Mouse (Mus musculus) limb, embryonic 11.5 days (tissue): Measurements from ENCODE around the gene Fcgr1. TPM values are rescaled to one million over a fixed set of nuclear protein-coding genes. Genes with fewer than 3 reads are reported as not detected.
"Not testable (repeated sequence)": the region's sequence is repeated elsewhere in the genome, so short reads cannot be mapped to it uniquely, and the experiment has no call there.

Source experiments
- ATAC-seq: fragments of 200-750 bp; cut with Nextera tagmentation; 2 replicates; pipeline ENCODE4 v1.8.0; 2017; ENCODE audit warnings: low read depth; ENCODE audit not compliant: insufficient number of reproducible peaks, low FRiP score, low TSS enrichment
- DNase-seq: peaks from one replicate; pipeline ENCODE4 v3.0.0-alpha.2; 2015; ENCODE audit warnings: low spot score
- H3K27ac ChIP-seq: fragments of 300-500 bp; sonication (generic); replicated peaks from 2 replicates; pipeline ENCODE4 v1.5.1; 2014; ENCODE audit warnings: low read depth, mild to moderate bottlenecking, low read length
- H3K27me3 ChIP-seq: fragments of 300-500 bp; sonication (generic); 2 replicates; pipeline ENCODE4 v1.6.1; 2014; ENCODE audit warnings: mild to moderate bottlenecking, low read length, mixed read lengths; ENCODE audit not compliant: control insufficient read depth, insufficient read depth
- H3K36me3 ChIP-seq: fragments of 300-500 bp; sonication (generic); 2 replicates; pipeline ENCODE4 v1.6.1; 2014; ENCODE audit warnings: mild to moderate bottlenecking, low read length, moderate library complexity, mixed read lengths; ENCODE audit not compliant: control insufficient read depth, insufficient read depth
- H3K4me1 ChIP-seq: fragments of 300-500 bp; sonication (generic); 2 replicates; pipeline ENCODE4 v1.6.1; 2014; ENCODE audit warnings: low read length, mixed read lengths; ENCODE audit not compliant: control insufficient read depth, insufficient read depth
- H3K4me2 ChIP-seq: fragments of 300-500 bp; sonication (generic); 2 replicates; pipeline ENCODE4 v1.6.1; 2014; ENCODE audit warnings: low read depth, mild to moderate bottlenecking, moderate library complexity; ENCODE audit not compliant: severe bottlenecking
- H3K4me3 ChIP-seq: fragments of 300-500 bp; sonication (generic); 2 replicates; pipeline ENCODE4 v1.5.1; 2014; ENCODE audit warnings: low read depth, low read length
- H3K9ac ChIP-seq: fragments of 300-500 bp; sonication (generic); 2 replicates; pipeline ENCODE4 v1.6.1; 2014; ENCODE audit warnings: mild to moderate bottlenecking, low read length
- H3K9me3 ChIP-seq: fragments of 300-500 bp; sonication (generic); 2 replicates; pipeline ENCODE4 v1.6.1; 2016; ENCODE audit warnings: low read length; ENCODE audit not compliant: control insufficient read depth
- WGBS: fragments of 180-500 bp; shearing (Covaris S2); extraction: QIAGEN DNeasy Blood & Tissue Kit; methylation state at CpG from one replicate; pipeline ENCODE4 v1.1.7; 2014; 5-methylcytosine and 5-hydroxymethylcytosine counted together
- polyA plus RNA-seq: library from polyadenylated mRNA; unstranded; fragments of >200 nt; fragmentation: Nextera tagmentation; extraction: Ambion mirVana; gene quantifications from 2 replicates; pipeline ENCODE4 v1.2.1, GENCODE M21; 2014

Fcgr1 gene
- polyA plus RNA-seq, 1 experiment from 2014 or later, result 0.67 TPM

DNA sequence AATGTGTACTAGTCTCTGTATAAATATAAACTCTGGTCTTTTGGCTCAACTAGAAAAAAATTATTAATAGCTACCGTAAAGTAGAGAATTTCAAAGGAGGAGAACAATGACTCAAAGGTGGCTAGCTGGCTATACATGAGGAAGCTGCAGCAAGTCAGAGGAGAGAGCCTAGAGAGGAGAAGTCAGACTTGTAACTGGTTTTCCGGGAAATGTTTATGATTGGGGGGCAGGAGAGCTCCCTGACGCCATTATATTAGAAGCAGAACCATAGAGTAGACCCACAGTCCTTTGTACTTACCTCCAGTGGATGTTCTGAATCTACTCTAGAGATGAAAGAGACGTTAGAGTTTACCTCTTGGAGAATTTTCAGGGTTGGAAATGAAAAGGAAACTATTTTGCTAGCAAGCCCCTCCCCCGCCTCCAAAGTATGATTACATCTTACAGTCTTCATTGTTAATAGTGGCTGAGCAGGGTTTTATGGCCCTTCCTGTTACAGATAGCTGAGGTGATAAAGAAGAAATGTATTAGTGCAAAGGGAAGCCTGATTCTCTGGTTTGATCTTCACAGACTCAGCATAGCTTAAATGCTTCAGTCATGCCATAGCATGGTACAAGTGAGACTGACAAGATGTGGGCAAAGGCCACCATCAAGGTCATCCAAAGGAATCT lies 37.7 kb downstream of the Fcgr1 start:
- Histone ChIP-seq H3K4me3 (no peak overlapping the region), H3K27me3 (no peaks in the 10 kb centered on the region), H3K4me2 (no peak overlapping the region), H3K27ac (no peak overlapping the region), H3K9me3 (no peaks in the 10 kb centered on the region), H3K9ac (no peak overlapping the region), H3K4me1 (peaks cover 2% of the 10 kb centered on the region; the same call in 1 of the 2 replicates), H3K36me3 (no peaks in the 10 kb centered on the region)
- DNase-seq (no peak), ATAC-seq (no peak)
- WGBS, result 80% methylated on average over 5 of the region's 5 CpGs

DNA sequence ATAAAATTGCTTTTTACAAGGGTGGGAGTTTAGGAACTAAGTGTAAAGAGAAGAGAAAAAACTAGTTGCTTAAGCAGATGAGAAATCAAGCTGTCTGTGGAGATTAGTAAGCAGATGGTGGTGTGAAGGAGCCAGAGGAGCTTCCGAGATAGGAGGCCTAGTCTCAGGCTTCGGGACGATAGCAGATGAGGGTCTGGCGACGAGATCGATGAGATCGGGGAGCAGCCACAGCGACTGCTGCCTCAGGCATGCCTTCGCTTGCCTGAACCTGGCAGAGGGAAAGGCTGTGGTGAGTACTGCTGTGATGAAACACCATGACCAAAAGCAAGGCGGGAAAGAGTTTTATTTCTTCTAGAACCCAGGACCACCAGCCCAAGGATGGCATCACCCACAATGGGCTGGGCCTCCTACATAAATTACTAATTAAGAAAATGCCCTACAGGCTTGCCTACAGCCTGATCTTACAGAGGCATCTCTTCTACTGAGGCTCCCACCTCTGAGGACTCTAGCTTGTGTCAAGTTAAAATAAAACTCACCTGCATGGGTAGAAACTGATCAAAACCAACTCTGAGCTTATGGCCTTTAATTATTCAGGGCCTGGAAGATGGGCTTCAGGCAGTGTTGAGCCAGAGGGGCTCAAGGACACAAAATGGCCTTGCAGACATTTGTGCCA lies 39.0 kb downstream of the Fcgr1 start:
- ATAC-seq (no peak), DNase-seq (no peak)
- Histone ChIP-seq H3K9me3 (no peaks in the 10 kb centered on the region), H3K27me3 (no peaks in the 10 kb centered on the region), H3K9ac (no peak overlapping the region), H3K4me1 (peaks cover 10% of the 10 kb centered on the region), H3K36me3 (no peaks in the 10 kb centered on the region), H3K27ac (no peak overlapping the region), H3K4me3 (no peak overlapping the region), H3K4me2 (no peak overlapping the region)
- 41% methylated on average over 10 of the region's 10 CpGs for WGBS

DNA sequence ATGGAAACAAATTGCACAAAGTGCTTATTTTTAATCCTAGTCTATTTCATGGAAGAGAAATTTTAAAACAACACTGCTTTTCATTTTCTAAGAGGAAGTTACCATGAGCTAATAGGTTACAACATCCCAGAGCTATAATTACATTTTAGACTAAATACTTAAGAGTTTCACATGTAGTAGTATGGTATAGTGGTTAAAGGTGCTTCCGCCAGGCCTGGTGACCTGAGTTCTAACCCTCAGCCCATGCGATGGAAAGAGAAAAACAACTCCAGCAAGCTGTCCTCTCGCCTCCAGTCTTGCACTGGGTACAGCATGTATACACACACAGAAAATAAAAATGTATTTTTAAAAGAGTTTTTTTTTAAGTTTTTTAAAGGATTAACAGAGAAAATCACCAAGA lies 42.0 kb downstream of the Fcgr1 start:
- Histone ChIP-seq H3K9me3 (no peaks in the 10 kb centered on the region), H3K4me3 (no peak overlapping the region), H3K4me2 (no peak overlapping the region), H3K27ac (no peak overlapping the region), H3K36me3 (no peaks in the 10 kb centered on the region), H3K9ac (no peak overlapping the region), H3K27me3 (no peaks in the 10 kb centered on the region), H3K4me1 (peaks cover 16% of the 10 kb centered on the region)
- DNase-seq (no peak), ATAC-seq (no peak)
- WGBS, result 80% methylated on average over 3 of the region's 3 CpGs

DNA sequence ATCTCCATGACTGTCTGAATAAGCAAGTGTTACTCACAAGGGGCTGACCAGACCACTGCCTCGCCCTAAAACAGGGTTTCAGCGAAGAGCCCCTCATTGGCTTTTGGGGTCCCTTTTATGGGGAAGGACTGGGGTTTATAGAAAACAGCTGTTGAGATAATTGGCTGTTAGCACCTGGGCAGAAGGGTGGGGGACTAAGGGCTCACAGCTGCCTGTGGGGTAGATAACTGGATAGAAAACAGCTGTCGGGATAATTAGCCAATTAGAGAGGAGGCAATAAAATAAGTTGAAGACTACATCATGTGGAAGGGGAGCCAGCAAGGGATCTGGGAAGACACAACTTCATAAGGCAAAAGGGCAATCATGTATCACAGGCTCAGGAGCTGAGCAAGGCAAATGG lies 42.9 kb downstream of the Fcgr1 start:
- no peak overlapping the region for H3K4me3 ChIP-seq
- H3K27me3 ChIP-seq, result no peaks in the 10 kb centered on the region
- H3K4me2 ChIP-seq, result no peak overlapping the region
- no peaks in the 10 kb centered on the region for H3K36me3 ChIP-seq
- no peak overlapping the region for H3K9ac ChIP-seq
- peaks cover 16% of the 10 kb centered on the region for H3K4me1 ChIP-seq
- DNase-seq, result peak; percentile 55
- WGBS, result 17% methylated on average over 3 of the region's 3 CpGs
- no peak overlapping the region for H3K27ac ChIP-seq
- ATAC-seq, result no peak
- no peaks in the 10 kb centered on the region for H3K9me3 ChIP-seq

DNA sequence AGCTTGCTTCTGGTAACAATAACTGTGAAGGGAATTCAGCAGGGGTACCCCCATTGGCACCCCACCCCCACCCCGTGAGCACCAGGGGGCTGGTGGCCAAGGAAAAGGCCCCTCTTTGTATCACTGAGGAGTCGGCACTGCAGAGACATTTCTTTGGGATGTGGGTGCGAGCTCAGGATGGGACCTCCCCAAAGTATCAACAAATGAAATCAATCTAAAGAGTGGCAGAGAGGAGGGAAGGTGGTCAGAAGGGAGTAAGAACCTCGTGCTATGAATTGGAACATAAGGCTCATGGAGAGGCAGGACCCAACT lies 44.8 kb downstream of the Fcgr1 start:
- Histone ChIP-seq H3K9ac (peak overlapping the region; percentile 18; the same call in 1 of the 2 replicates), H3K36me3 (no peaks in the 10 kb centered on the region), H3K4me2 (peak overlapping the region; percentile 40; the same call in 1 of the 2 replicates), H3K27me3 (no peaks in the 10 kb centered on the region), H3K27ac (peak overlapping the region; percentile 10; the same call in 1 of the 2 replicates), H3K4me1 (peaks cover 18% of the 10 kb centered on the region), H3K9me3 (no peaks in the 10 kb centered on the region), H3K4me3 (0 out of 2 replicates have a peak overlapping the region, but pooled peaks have one; percentile 0)
- DNase-seq, result no peak
- WGBS, result 42% methylated on average over 4 of the region's 4 CpGs
- ATAC-seq, result no peak

DNA sequence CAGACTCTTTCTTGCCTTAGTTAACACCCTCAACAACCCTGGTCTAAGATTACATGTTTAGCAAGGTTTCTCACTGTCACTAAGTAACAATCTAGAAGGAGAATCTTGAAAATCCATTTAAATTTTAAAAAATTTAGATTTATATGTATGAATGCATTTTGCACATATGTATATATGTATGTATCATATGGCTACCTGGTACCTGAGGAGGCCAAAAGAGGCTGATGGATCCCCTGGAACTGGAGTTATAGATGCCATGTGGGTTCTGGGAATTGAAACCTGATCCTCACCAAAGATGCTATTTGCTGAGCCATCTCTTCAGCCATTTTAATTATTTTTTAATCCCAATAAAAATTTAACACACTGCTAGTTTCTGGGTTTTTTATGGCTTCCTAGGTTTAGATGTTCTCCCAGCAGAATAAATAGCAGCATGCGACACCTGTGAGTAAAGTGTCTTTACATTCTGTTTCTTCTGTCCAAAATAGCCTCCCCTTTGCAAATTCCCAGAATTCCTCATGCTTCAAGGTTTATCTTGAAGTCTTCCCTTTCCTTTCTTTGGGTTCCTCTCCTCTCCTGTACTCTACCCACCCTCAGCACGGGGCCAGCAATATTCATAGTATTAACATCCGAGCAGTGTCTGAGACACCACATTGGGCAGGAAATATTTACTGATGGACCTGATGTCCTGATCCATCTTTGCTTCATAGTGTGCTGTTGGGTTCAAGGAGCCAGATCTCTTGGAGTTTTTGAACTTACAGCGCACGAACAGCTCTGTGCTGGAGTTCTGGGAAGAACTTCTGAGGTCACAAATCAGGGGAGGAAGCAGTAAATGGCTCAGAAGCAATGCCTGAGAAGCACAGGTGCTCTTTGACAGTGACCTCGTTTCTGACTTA lies 45.4 kb downstream of the Fcgr1 start:
- peak overlapping the region; percentile 10; the same call in 1 of the 2 replicates for H3K27ac ChIP-seq
- no peaks in the 10 kb centered on the region for H3K27me3 ChIP-seq
- ATAC-seq (no peak), DNase-seq (no peak)
- H3K4me1 ChIP-seq, result peaks cover 25% of the 10 kb centered on the region
- 41% methylated on average over 6 of the region's 6 CpGs for WGBS
- H3K4me2 ChIP-seq, result peak overlapping the region; percentile 40; the same call in 1 of the 2 replicates
- H3K36me3 ChIP-seq, result no peaks in the 10 kb centered on the region
- peak overlapping the region; percentile 18; the same call in 1 of the 2 replicates for H3K9ac ChIP-seq
- no peaks in the 10 kb centered on the region for H3K9me3 ChIP-seq
- H3K4me3 ChIP-seq, result peak overlapping the region; percentile 45

DNA sequence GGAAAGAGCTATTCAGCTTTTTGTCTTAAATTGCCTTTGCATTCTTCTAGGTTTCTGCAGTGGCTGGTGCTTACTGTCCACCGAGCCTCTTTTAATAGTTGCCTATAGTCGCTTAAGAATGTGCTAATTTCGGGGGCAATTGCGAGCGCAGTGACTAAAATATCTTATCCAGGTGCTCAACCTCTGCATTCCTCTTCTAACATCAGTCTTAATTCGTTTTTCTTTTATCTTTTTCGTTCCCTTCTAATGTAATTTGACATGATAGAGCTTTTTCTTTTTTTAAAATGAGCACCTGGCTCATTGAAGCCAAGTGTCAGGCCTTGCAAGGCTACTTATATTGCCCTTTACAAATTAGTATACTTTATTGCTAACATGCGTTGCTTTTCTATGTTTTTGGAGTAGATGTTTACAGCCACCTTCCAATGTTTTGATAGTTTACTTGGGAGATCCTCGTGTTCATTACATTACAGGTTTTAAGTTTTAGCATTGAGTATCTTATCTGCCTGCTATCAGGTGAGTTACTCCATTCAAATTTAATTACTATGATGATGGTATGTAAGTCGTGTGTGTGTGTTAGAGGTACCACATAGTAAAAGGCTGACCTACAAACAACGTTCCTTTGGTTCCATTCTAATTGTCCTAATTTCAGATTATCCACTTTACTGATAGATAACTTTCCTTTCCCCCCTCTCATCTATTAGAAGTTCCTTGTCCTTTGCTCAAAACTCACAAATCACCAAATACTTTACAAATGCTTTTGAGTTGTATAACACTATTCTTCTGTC lies 46.2 kb downstream of the Fcgr1 start:
- Histone ChIP-seq H3K9ac (peak overlapping the region; percentile 79), H3K4me1 (peaks cover 29% of the 10 kb centered on the region), H3K4me2 (peak overlapping the region; percentile 40), H3K27ac (peak overlapping the region; percentile 75), H3K9me3 (no peaks in the 10 kb centered on the region), H3K36me3 (no peaks in the 10 kb centered on the region), H3K4me3 (peak overlapping the region; percentile 45), H3K27me3 (no peaks in the 10 kb centered on the region)
- DNase-seq, result peak; percentile 56
- no peak for ATAC-seq
- WGBS, result 2% methylated on average over 11 of the region's 11 CpGs

DNA sequence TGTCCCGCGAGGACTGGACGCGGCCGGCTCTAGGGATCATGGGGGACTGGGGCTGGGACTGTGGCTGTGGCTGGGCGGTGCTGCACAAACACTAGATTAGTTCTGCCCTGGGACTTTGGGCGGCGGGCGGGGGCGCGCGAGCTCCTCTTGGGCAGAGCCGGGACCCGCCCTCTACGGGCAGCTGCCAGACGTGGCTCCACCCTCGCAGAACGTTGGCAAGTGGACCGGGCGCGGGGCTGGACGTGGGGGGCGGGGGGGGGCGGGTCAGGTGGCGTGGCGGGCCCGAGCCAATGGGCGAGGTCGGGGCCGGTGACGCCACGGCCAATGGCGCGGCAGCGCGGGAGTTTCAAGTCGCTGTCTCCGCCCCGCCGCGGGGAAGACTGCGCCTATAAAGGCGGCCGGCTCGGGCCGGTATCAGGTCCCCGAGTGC lies 47.3 kb downstream of the Fcgr1 start, which contains the start of gene Hist2h3c1:
Hist2h3c1 (plus strand) TSS at position 259 of the 430 bp plus-strand sequence.
- H3K36me3 ChIP-seq, H3K27me3 ChIP-seq, H3K9me3 ChIP-seq, DNase-seq: not testable (repeated sequence)
- Histone ChIP-seq H3K4me2 (peak within 1 kb of the TSS; percentile 40), H3K9ac (peak within 1 kb of the TSS; percentile 79), H3K27ac (peak within 1 kb of the TSS; percentile 75), H3K4me3 (peak within 1 kb of the TSS; percentile 45), H3K4me1 (peaks cover 29% of the 10 kb centered on the region)
- no CpG with 5 or more reads among the region's 47 CpGs for WGBS
- peak; percentile 92 for ATAC-seq
